Mouse (Mus musculus) spleen, adult 18-20 months (tissue): Measurements from ENCODE around the gene Trmt112.

Experiments used
- DNase-seq, 2 experiments: peaks; one replicate each; pipeline ENCODE4 v3.0.0; 2022; ENCODE audit warnings: mixed read lengths in 2 of 2

Trmt112 gene

DNA sequence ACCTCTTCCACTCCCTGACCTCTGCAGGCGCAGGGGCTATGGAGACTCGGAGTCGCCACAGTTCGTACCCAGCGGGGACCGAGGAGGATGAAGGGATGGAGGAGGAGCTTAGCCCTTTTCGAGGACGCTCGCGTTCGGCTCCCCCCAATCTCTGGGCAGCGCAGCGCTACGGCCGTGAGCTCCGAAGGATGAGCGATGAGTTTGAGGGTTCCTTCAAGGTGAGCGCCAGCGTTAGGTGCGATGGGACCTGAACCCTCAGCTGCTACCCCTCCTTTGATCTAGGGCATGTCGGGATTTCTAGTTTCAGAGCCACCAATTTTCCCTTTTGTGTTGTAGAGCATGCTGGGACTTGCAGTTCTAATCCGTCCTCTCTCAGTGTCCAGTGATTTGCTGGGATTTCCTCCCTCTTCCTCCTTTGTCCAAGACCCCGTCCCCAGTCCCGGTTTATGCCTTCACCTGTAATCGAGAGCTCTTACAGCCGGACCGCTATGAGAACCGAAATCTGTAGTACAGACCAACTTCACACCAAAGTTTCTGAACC is 41.2 kb downstream of the Trmt112 start:
- DNase-seq = peak in 1 of 2 experiments; percentile 44

DNA sequence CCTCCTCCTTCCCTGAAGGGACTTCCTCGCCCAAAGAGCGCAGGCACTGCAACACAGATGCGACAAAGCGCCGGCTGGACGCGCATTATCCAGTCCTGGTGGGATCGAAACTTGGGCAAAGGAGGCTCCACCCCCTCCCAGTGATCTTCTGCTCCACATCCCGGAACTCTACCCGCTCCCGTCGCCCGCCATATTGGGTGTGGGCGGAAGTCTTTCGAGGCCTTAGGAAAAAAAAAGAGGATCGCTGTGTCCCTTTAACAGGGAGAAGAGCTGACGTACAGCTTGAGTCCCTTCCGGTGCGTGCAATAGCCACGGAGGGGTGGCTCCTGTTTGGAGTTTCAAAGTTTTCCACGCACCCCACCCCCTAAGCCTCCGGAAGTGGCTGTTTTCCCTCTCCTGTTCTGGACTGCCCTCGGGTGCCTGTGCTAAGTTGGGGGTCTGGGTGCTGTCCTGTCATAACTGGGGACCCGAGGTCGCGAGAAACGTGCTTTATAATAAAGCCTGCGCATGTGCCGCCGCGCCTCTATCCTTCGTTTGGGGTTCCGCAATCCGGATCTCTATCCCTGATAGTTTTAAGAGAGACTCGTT is 42.0 kb downstream of the Trmt112 start:
- DNase-seq = peak; percentile 74 to 81

GRCm38 (mm10) chr19:6951994-6952711 is 42.7 kb downstream of the Trmt112 start:
- DNase-seq = peak; percentile 45 to 66

- no peak for DNase-seq
Measured at GRCm38 (mm10) chr19:6952712-6953037, 43.2 kb downstream of the Trmt112 start.

- no peak for DNase-seq
Measured at GRCm38 (mm10) chr19:6954046-6954445, 44.5 kb downstream of the Trmt112 start.

DNA sequence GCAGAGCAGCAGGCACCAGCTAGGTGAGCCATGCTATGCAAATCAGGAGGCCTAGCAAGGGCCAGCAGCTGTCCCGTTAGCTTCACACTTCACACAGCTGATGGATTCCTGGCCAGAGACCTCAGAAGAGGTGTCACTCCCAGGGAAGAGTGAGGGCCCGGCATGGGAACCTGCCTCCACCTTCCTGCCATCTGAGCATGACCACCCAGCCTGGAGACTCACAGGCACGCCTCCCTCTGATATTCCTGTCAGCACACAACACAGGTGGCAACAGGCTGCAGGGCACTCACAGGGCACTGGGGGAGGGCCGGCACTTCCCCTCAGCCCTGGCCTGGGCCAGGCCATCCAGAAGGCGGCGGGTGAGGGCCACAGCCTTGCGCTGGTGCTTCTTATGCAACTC is 45.9 kb downstream of the Trmt112 start:
- no peak for DNase-seq

- no peak for DNase-seq
Measured at GRCm38 (mm10) chr19:6956461-6956860, 47.0 kb downstream of the Trmt112 start.
